Mouse (Mus musculus): ENCODE measurements around the gene Skap1. TPM values are rescaled to one million over a fixed set of nuclear protein-coding genes. Genes with fewer than 3 reads are reported as not detected.
"Not testable (repeated sequence)": the region's sequence is repeated elsewhere in the genome, so short reads cannot be mapped to it uniquely, and the experiment has no call there.

The Skap1 gene
- polyA plus RNA-seq, 1 experiment from 2014 or later = 1.4 TPM

GRCm38 (mm10) chr11:96697467-96697866, 233.1 kb downstream of the Skap1 start:
- no peaks in the 10 kb centered on the region for H3K9me3 ChIP-seq (replicated peaks; ENCODE audit: control insufficient read depth, low read length)
- no peak overlapping the region for H3K9ac ChIP-seq (ENCODE audit: low read length)
- H3K27ac ChIP-seq (ENCODE audit: low read length) = no peak overlapping the region
- H3K4me1 ChIP-seq (ENCODE audit: control insufficient read depth, insufficient read depth, low read length) = no peaks in the 10 kb centered on the region
- H3K4me3 ChIP-seq (replicated peaks; ENCODE audit: low read length) = no peak overlapping the region
- H3K36me3 ChIP-seq (ENCODE audit: control insufficient read depth, insufficient read depth, low read length) = no peaks in the 10 kb centered on the region
- H3K27me3 ChIP-seq (ENCODE audit: control insufficient read depth, insufficient read depth, low read length) = no peaks in the 10 kb centered on the region
- ATAC-seq (ENCODE audit: insufficient read depth, low FRiP score) = no peak
- no peak overlapping the region for H3K4me2 ChIP-seq (ENCODE audit: low read depth, low read length)
- WGBS = 84% methylated on average over 4 of the region's 4 CpGs

- no peaks in the 10 kb centered on the region for H3K9me3 ChIP-seq (replicated peaks; ENCODE audit: control insufficient read depth, low read length)
- no peak overlapping the region for H3K4me2 ChIP-seq (ENCODE audit: low read depth, low read length)
- no peaks in the 10 kb centered on the region for H3K4me1 ChIP-seq (ENCODE audit: control insufficient read depth, insufficient read depth, low read length)
- H3K9ac ChIP-seq (ENCODE audit: low read length) = no peak overlapping the region
- ATAC-seq (ENCODE audit: insufficient read depth, low FRiP score) = no peak
- no peak overlapping the region for H3K4me3 ChIP-seq (replicated peaks; ENCODE audit: low read length)
- 71% methylated on average over 8 of the region's 8 CpGs for WGBS
- no peaks in the 10 kb centered on the region for H3K36me3 ChIP-seq (ENCODE audit: control insufficient read depth, insufficient read depth, low read length)
- H3K27me3 ChIP-seq (ENCODE audit: control insufficient read depth, insufficient read depth, low read length) = no peaks in the 10 kb centered on the region
- no peak overlapping the region for H3K27ac ChIP-seq (ENCODE audit: low read length)
Measured at GRCm38 (mm10) chr11:96703813-96704212, 239.4 kb downstream of the Skap1 start.

- Histone ChIP-seq H3K27me3 (ENCODE audit: control insufficient read depth, insufficient read depth, low read length) (no peaks in the 10 kb centered on the region), H3K4me1 (ENCODE audit: control insufficient read depth, insufficient read depth, low read length) (no peaks in the 10 kb centered on the region), H3K4me2 (ENCODE audit: low read depth, low read length) (no peak overlapping the region), H3K4me3 (replicated peaks; ENCODE audit: low read length) (no peak overlapping the region), H3K27ac (ENCODE audit: low read length) (no peak overlapping the region), H3K9me3 (replicated peaks; ENCODE audit: control insufficient read depth, low read length) (no peaks in the 10 kb centered on the region), H3K36me3 (ENCODE audit: control insufficient read depth, insufficient read depth, low read length) (no peaks in the 10 kb centered on the region), H3K9ac (ENCODE audit: low read length) (no peak overlapping the region)
- WGBS = 69% methylated on average over 5 of the region's 5 CpGs
- ATAC-seq (ENCODE audit: insufficient read depth, low FRiP score) = no peak
Measured at GRCm38 (mm10) chr11:96711268-96711667, 246.9 kb downstream of the Skap1 start.

- Histone ChIP-seq H3K4me2 (ENCODE audit: low read depth, low read length) (no peak overlapping the region), H3K27ac (ENCODE audit: low read length) (no peak overlapping the region), H3K4me3 (replicated peaks; ENCODE audit: low read length) (no peak overlapping the region), H3K9me3 (replicated peaks; ENCODE audit: control insufficient read depth, low read length) (no peaks in the 10 kb centered on the region), H3K27me3 (ENCODE audit: control insufficient read depth, insufficient read depth, low read length) (no peaks in the 10 kb centered on the region), H3K4me1 (ENCODE audit: control insufficient read depth, insufficient read depth, low read length) (no peaks in the 10 kb centered on the region), H3K36me3 (ENCODE audit: control insufficient read depth, insufficient read depth, low read length) (no peaks in the 10 kb centered on the region), H3K9ac (ENCODE audit: low read length) (no peak overlapping the region)
- no peak for ATAC-seq (ENCODE audit: insufficient read depth, low FRiP score)
- WGBS = 90% methylated on average over 7 of the region's 7 CpGs
Measured at GRCm38 (mm10) chr11:96711670-96712069, 247.3 kb downstream of the Skap1 start.

- H3K4me2 ChIP-seq (ENCODE audit: low read depth, low read length) = no peak overlapping the region
Measured at GRCm38 (mm10) chr11:96713210-96714005, 249.0 kb downstream of the Skap1 start.

GRCm38 (mm10) chr11:96714011-96714410, 249.6 kb downstream of the Skap1 start:
- no peaks in the 10 kb centered on the region for H3K27me3 ChIP-seq (ENCODE audit: control insufficient read depth, insufficient read depth, low read length)
- no peaks in the 10 kb centered on the region for H3K9me3 ChIP-seq (replicated peaks; ENCODE audit: control insufficient read depth, low read length)
- no peaks in the 10 kb centered on the region for H3K36me3 ChIP-seq (ENCODE audit: control insufficient read depth, insufficient read depth, low read length)
- no peak overlapping the region for H3K9ac ChIP-seq (ENCODE audit: low read length)
- H3K4me1 ChIP-seq (ENCODE audit: control insufficient read depth, insufficient read depth, low read length) = no peaks in the 10 kb centered on the region
- no peak overlapping the region for H3K4me2 ChIP-seq (ENCODE audit: low read depth, low read length)
- WGBS = 72% methylated on average over 7 of the region's 7 CpGs
- no peak for ATAC-seq (ENCODE audit: insufficient read depth, low FRiP score)
- no peak overlapping the region for H3K27ac ChIP-seq (ENCODE audit: low read length)
- H3K4me3 ChIP-seq (replicated peaks; ENCODE audit: low read length) = no peak overlapping the region

More at GRCm38 (mm10) chr11:96713210-96714005, 249.0 kb downstream of the Skap1 start:
- Histone ChIP-seq H3K4me1 (ENCODE audit: control insufficient read depth, insufficient read depth, low read length) (no peaks in the 10 kb centered on the region), H3K9ac (ENCODE audit: low read length) (no peak overlapping the region), H3K27me3 (ENCODE audit: control insufficient read depth, insufficient read depth, low read length) (no peaks in the 10 kb centered on the region), H3K27ac (ENCODE audit: low read length) (no peak overlapping the region), H3K36me3 (ENCODE audit: control insufficient read depth, insufficient read depth, low read length) (no peaks in the 10 kb centered on the region), H3K4me3 (replicated peaks; ENCODE audit: low read length) (no peak overlapping the region), H3K9me3 (replicated peaks; ENCODE audit: control insufficient read depth, low read length) (no peaks in the 10 kb centered on the region)
- no peak for ATAC-seq (ENCODE audit: insufficient read depth, low FRiP score)
- 47% methylated on average over 18 of the region's 18 CpGs for WGBS

GRCm38 (mm10) chr11:96715168-96715567, 250.8 kb downstream of the Skap1 start:
- not testable (repeated sequence) for H3K4me3 ChIP-seq (replicated peaks; ENCODE audit: low read length); H3K4me1 ChIP-seq (ENCODE audit: control insufficient read depth, insufficient read depth, low read length); H3K9me3 ChIP-seq (replicated peaks; ENCODE audit: control insufficient read depth, low read length); H3K36me3 ChIP-seq (ENCODE audit: control insufficient read depth, insufficient read depth, low read length); H3K9ac ChIP-seq (ENCODE audit: low read length); ATAC-seq (ENCODE audit: insufficient read depth, low FRiP score); H3K27me3 ChIP-seq (ENCODE audit: control insufficient read depth, insufficient read depth, low read length); H3K4me2 ChIP-seq (ENCODE audit: low read depth, low read length); H3K27ac ChIP-seq (ENCODE audit: low read length)
- WGBS = 79% methylated on average over 3 of the region's 5 CpGs

- no peaks in the 10 kb centered on the region for H3K27me3 ChIP-seq (ENCODE audit: control insufficient read depth, insufficient read depth, low read length)
- H3K4me1 ChIP-seq (ENCODE audit: control insufficient read depth, insufficient read depth, low read length) = no peaks in the 10 kb centered on the region
- no peak overlapping the region for H3K9ac ChIP-seq (ENCODE audit: low read length)
- H3K4me2 ChIP-seq (ENCODE audit: low read depth, low read length) = no peak overlapping the region
- no peak overlapping the region for H3K4me3 ChIP-seq (replicated peaks; ENCODE audit: low read length)
- H3K36me3 ChIP-seq (ENCODE audit: control insufficient read depth, insufficient read depth, low read length) = no peaks in the 10 kb centered on the region
- 58% methylated on average over 7 of the region's 7 CpGs for WGBS
- ATAC-seq (ENCODE audit: insufficient read depth, low FRiP score) = no peak
- no peak overlapping the region for H3K27ac ChIP-seq (ENCODE audit: low read length)
- no peaks in the 10 kb centered on the region for H3K9me3 ChIP-seq (replicated peaks; ENCODE audit: control insufficient read depth, low read length)
Measured at GRCm38 (mm10) chr11:96718609-96719008, 254.2 kb downstream of the Skap1 start.

GRCm38 (mm10) chr11:96725833-96726232, 261.4 kb downstream of the Skap1 start:
- Histone ChIP-seq H3K27me3 (ENCODE audit: control insufficient read depth, insufficient read depth, low read length) (no peaks in the 10 kb centered on the region), H3K4me2 (ENCODE audit: low read depth, low read length) (no peak overlapping the region), H3K9ac (ENCODE audit: low read length) (no peak overlapping the region), H3K9me3 (replicated peaks; ENCODE audit: control insufficient read depth, low read length) (no peaks in the 10 kb centered on the region), H3K27ac (ENCODE audit: low read length) (no peak overlapping the region), H3K4me3 (replicated peaks; ENCODE audit: low read length) (no peak overlapping the region), H3K4me1 (ENCODE audit: control insufficient read depth, insufficient read depth, low read length) (no peaks in the 10 kb centered on the region), H3K36me3 (ENCODE audit: control insufficient read depth, insufficient read depth, low read length) (no peaks in the 10 kb centered on the region)
- WGBS = 60% methylated on average over 1 of the region's 1 CpGs
- no peak for ATAC-seq (ENCODE audit: insufficient read depth, low FRiP score)

Data from stomach, embryonic 16.5 days (tissue).